Mouse (Mus musculus): Measurements from ENCODE around the gene Iqcn. TPM values are rescaled to one million over a fixed set of nuclear protein-coding genes. Genes with fewer than 3 reads are reported as not detected.
A peak's percentile ranks its signal among the peaks of the same experiment; 100 is the strongest.

Gene Iqcn
- polyA plus RNA-seq, 1 experiment from 2014 or later = not detected

- H3K27ac ChIP-seq = peak overlapping the region; percentile 95; the same call in 1 of the 2 replicates
- H3K27me3 ChIP-seq (ENCODE audit: insufficient read depth, poor library complexity, severe bottlenecking) = no peaks in the 10 kb centered on the region
- 61% methylated on average over 10 of the region's 10 CpGs for WGBS
- H3K4me3 ChIP-seq = no peak overlapping the region
- H3K36me3 ChIP-seq = peaks cover 7% of the 10 kb centered on the region
- H3K4me1 ChIP-seq = peaks cover 25% of the 10 kb centered on the region
- no peak for DNase-seq (ENCODE audit: low spot score)
- no peaks in the 10 kb centered on the region for H3K9me3 ChIP-seq
Observed at GRCm38 (mm10) chr8:70671615-70672324, 31.5 kb upstream of the Iqcn start.

DNA sequence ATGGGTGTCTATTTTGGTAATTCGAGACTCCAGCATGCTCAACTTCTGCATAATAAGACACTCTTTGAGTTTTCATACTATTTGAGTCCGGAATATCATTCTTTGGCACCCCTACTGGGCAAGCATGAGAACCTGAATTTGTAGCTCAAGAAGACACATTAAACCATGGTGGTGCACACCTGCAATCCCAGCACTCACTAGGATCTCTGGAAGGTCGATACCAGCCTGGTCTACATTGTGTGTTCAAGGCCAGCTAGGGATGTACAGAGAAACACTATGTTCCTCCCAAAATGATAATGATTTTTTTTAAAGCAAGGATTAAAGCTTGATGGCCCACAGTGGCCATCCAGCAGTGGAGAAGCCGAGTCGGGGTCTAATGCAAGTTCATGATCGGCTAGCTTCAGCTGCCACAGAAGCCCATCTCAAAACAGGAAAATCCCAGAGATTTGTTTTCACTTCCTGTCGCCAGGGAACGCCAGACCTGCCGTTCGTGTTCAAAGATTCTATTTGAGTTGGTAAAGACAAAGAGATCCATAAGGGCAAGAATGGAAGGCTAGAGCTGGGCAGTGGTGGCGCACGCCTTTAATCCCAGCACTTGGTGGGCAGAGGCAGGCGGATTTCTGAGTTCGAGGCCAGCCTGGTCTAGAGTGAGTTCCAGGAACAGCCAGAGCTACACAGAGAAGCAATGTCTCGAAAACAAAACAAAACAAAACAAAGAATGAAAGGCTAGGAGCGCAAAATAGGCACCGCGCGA lies 30.8 kb upstream of the Iqcn start:
- Histone ChIP-seq H3K9me3 (no peaks in the 10 kb centered on the region), H3K27me3 (ENCODE audit: insufficient read depth, poor library complexity, severe bottlenecking) (no peaks in the 10 kb centered on the region), H3K27ac (peak overlapping the region; percentile 95), H3K4me1 (peaks cover 25% of the 10 kb centered on the region), H3K36me3 (peaks cover 11% of the 10 kb centered on the region), H3K4me3 (peak overlapping the region; percentile 69)
- WGBS = 38% methylated on average over 19 of the region's 19 CpGs
- DNase-seq (ENCODE audit: low spot score) = no peak

DNA sequence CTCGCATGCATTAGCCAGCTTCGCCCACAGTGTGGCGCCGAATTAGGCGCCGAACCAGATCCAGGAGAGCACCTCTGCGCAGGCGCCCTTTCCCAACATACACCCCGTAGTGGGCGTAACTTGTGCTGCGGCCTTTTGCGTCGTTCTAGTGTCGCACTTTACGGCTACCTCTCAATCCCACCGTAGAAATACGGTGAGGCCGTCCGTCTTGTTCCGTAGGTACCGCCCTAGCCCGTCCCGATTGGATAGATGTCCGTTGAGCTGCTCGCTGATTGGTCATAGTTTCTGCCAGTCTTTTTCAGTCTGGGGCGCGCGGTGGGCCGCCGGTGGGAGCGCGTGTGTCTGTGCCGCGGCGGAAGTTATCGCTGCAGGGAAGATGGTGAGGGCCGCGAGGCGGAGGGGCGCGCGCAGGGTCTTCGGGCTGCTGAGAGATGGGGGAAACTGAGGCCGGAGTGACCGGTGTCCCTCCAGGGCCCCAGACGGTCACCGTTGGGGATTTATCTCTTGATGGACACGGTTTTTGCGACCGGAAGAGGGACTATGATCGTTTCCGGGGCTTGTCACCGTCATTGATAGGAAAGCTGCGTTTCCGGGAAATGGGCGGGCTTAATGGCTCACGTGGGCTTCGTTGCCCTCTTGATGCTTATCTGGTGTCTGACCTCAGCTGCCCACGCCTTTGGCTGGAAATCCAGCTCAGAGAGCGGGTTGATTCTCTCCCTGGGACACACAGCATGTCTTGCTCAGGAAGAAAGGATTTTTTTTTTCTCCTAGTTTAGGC lies 30.0 kb upstream of the Iqcn start, which contains the start of gene Lsm4:
Gene Lsm4, plus strand, starts transcription at position 170 of the 778 bp plus-strand sequence.
- Histone ChIP-seq H3K27me3 (ENCODE audit: insufficient read depth, poor library complexity, severe bottlenecking) (no peaks in the 10 kb centered on the region), H3K4me1 (peaks cover 25% of the 10 kb centered on the region), H3K9me3 (no peaks in the 10 kb centered on the region), H3K27ac (peak within 1 kb of the TSS; percentile 95), H3K4me3 (peak within 1 kb of the TSS; percentile 69), H3K36me3 (peaks cover 19% of the 10 kb centered on the region)
- DNase-seq (ENCODE audit: low spot score) = peak; percentile 99
- under 1% methylated on average over 60 of the region's 60 CpGs for WGBS

GRCm38 (mm10) chr8:70674109-70674508 lies 29.1 kb upstream of the Iqcn start:
- H3K4me1 ChIP-seq = peaks cover 25% of the 10 kb centered on the region
- peak overlapping the region; percentile 95 for H3K27ac ChIP-seq
- H3K4me3 ChIP-seq = peak overlapping the region; percentile 69
- H3K9me3 ChIP-seq = no peaks in the 10 kb centered on the region
- H3K27me3 ChIP-seq (ENCODE audit: insufficient read depth, poor library complexity, severe bottlenecking) = no peaks in the 10 kb centered on the region
- peaks cover 26% of the 10 kb centered on the region for H3K36me3 ChIP-seq
- WGBS = 87% methylated on average over 3 of the region's 3 CpGs
- no peak for DNase-seq (ENCODE audit: low spot score)

DNA sequence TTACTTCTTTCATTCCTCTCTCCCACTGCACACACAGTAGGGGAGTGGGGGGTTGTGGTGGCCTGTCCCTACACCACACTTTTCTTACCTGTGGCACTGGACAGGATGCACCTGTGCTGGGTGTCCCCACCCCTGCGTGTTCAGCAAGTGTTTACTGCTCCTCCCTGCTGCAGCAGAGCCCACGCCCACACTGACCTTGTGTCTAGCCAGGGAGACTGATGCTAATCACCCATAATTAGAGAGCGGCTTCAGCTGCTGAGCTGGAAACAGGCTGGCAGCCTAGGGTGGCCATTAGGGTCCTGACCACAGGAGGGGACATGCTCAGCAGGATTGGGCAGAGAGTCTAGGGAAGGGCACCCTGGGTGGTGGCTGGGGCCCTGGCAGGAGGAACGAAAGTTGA lies 28.5 kb upstream of the Iqcn start:
- peaks cover 25% of the 10 kb centered on the region for H3K4me1 ChIP-seq
- no peak for DNase-seq (ENCODE audit: low spot score)
- H3K4me3 ChIP-seq = no peak overlapping the region; the same call in 1 of the 2 replicates
- WGBS = 80% methylated on average over 4 of the region's 4 CpGs
- peaks cover 32% of the 10 kb centered on the region for H3K36me3 ChIP-seq
- peak overlapping the region; percentile 95 for H3K27ac ChIP-seq
- no peaks in the 10 kb centered on the region for H3K27me3 ChIP-seq (ENCODE audit: insufficient read depth, poor library complexity, severe bottlenecking)
- H3K9me3 ChIP-seq = no peaks in the 10 kb centered on the region

DNA sequence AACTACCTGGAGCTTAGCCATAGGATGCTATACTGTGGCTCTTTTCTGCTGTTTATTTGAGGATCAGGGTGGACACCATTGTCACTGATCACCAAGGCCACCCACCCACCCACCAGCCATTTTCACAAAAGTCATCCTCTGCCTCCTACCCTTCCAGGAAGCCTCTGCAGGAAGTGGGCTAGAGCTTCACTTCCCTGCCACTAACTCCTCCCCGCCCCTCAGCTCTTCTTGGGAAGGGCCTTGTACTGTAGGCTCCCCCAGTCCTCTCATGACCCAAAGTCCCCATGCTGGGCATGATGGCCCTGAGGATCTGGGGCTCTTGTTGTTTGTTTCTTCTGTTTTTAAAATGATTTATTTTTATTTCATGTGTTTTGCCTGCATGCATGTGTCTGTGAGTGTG lies 27.9 kb upstream of the Iqcn start:
- Histone ChIP-seq H3K36me3 (peaks cover 39% of the 10 kb centered on the region), H3K27me3 (ENCODE audit: insufficient read depth, poor library complexity, severe bottlenecking) (no peaks in the 10 kb centered on the region), H3K27ac (peak overlapping the region; percentile 95; the same call in 1 of the 2 replicates), H3K4me3 (no peak overlapping the region), H3K4me1 (peaks cover 29% of the 10 kb centered on the region), H3K9me3 (no peaks in the 10 kb centered on the region)
- WGBS = 72% methylated on average over 1 of the region's 1 CpGs
- DNase-seq (ENCODE audit: low spot score) = no peak

- Histone ChIP-seq H3K27ac (no peak overlapping the region; the same call in 1 of the 2 replicates), H3K36me3 (peaks cover 39% of the 10 kb centered on the region), H3K4me1 (peaks cover 39% of the 10 kb centered on the region), H3K4me3 (no peak overlapping the region), H3K27me3 (ENCODE audit: insufficient read depth, poor library complexity, severe bottlenecking) (no peaks in the 10 kb centered on the region), H3K9me3 (no peaks in the 10 kb centered on the region)
- 91% methylated on average over 15 of the region's 15 CpGs for WGBS
- no peak for DNase-seq (ENCODE audit: low spot score)
Observed at GRCm38 (mm10) chr8:70677451-70678080, 25.7 kb upstream of the Iqcn start.

GRCm38 (mm10) chr8:70678679-70679078 lies 24.6 kb upstream of the Iqcn start:
- Histone ChIP-seq H3K4me1 (peaks cover 37% of the 10 kb centered on the region), H3K27ac (no peak overlapping the region), H3K27me3 (ENCODE audit: insufficient read depth, poor library complexity, severe bottlenecking) (no peaks in the 10 kb centered on the region), H3K36me3 (peaks cover 39% of the 10 kb centered on the region), H3K9me3 (no peaks in the 10 kb centered on the region), H3K4me3 (no peak overlapping the region)
- DNase-seq (ENCODE audit: low spot score) = no peak

- peaks cover 39% of the 10 kb centered on the region for H3K36me3 ChIP-seq
- H3K27ac ChIP-seq = 0 out of 2 replicates have a peak overlapping the region, but pooled peaks have one; percentile 17
- no peaks in the 10 kb centered on the region for H3K9me3 ChIP-seq
- 91% methylated on average over 4 of the region's 4 CpGs for WGBS
- no peaks in the 10 kb centered on the region for H3K27me3 ChIP-seq (ENCODE audit: insufficient read depth, poor library complexity, severe bottlenecking)
- peaks cover 33% of the 10 kb centered on the region for H3K4me1 ChIP-seq
- no peak for DNase-seq (ENCODE audit: low spot score)
- H3K4me3 ChIP-seq = no peak overlapping the region
Observed at GRCm38 (mm10) chr8:70679404-70679803, 23.9 kb upstream of the Iqcn start.

GRCm38 (mm10) chr8:70680039-70680438 lies 23.2 kb upstream of the Iqcn start:
- Histone ChIP-seq H3K27ac (no peak overlapping the region; the same call in 1 of the 2 replicates), H3K36me3 (peaks cover 39% of the 10 kb centered on the region)

DNA sequence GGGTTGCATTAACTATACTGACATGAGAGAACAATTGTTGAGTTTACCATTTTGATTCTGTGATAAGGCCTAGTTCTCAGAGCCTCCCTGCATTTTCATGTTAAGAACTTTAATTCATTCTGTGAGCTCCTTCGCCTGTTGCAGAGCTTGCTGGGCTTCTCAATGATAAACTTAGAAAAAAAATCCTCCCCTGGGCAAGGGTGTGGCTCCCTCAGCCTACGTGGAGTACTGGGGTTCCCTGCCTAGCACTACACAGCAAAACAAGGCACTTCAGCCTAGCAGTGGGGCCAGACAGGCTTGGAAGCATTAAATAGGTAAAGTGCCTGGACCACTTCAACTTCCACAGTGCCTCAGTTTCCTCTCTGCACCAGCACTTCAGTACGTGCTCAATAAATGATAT lies 21.8 kb upstream of the Iqcn start:
- Histone ChIP-seq H3K27me3 (ENCODE audit: insufficient read depth, poor library complexity, severe bottlenecking) (no peaks in the 10 kb centered on the region), H3K27ac (peak overlapping the region; percentile 90), H3K4me3 (no peak overlapping the region), H3K4me1 (peaks cover 23% of the 10 kb centered on the region), H3K9me3 (no peaks in the 10 kb centered on the region), H3K36me3 (peaks cover 34% of the 10 kb centered on the region)
- no peak for DNase-seq (ENCODE audit: low spot score)
- 64% methylated on average over 3 of the region's 3 CpGs for WGBS

More at GRCm38 (mm10) chr8:70680039-70680438, 23.2 kb upstream of the Iqcn start:
- H3K4me3 ChIP-seq = no peak overlapping the region
- H3K9me3 ChIP-seq = no peaks in the 10 kb centered on the region
- WGBS = 83% methylated on average over 3 of the region's 3 CpGs
- H3K4me1 ChIP-seq = peaks cover 27% of the 10 kb centered on the region
- DNase-seq (ENCODE audit: low spot score) = no peak
- no peaks in the 10 kb centered on the region for H3K27me3 ChIP-seq (ENCODE audit: insufficient read depth, poor library complexity, severe bottlenecking)

DNA sequence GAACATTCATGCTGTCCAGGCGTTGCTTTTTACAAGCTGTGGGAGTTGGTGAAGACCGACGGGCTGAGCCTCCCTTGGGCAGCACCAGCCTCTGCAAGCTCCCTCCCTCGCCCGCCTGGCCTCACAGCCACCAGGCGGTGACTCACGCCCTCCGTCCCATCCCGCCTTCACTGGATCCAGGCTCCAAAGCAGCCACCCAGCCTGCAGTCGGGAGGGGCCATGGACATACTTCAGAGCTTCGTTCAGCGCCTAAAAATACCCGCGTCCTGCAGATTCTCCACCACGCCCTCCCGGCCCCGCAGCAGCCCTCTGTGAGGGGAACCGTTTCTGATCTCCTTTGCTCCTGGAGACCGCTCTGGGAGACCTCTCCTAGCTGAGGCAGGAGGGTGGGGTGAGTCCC lies 21.1 kb upstream of the Iqcn start:
- H3K27me3 ChIP-seq (ENCODE audit: insufficient read depth, poor library complexity, severe bottlenecking) = no peaks in the 10 kb centered on the region
- H3K4me3 ChIP-seq = peak overlapping the region; percentile 40
- no peaks in the 10 kb centered on the region for H3K9me3 ChIP-seq
- H3K36me3 ChIP-seq = peaks cover 33% of the 10 kb centered on the region
- peak overlapping the region; percentile 90 for H3K27ac ChIP-seq
- whole genome bisulfite sequencing = 3% methylated on average over 19 of the region's 19 CpGs
- DNase-seq (ENCODE audit: low spot score) = peak; percentile 93
- H3K4me1 ChIP-seq = peaks cover 23% of the 10 kb centered on the region
